27 mouse cellular contexts compared by ENCODE assay signal in the genomic region with DNA sequence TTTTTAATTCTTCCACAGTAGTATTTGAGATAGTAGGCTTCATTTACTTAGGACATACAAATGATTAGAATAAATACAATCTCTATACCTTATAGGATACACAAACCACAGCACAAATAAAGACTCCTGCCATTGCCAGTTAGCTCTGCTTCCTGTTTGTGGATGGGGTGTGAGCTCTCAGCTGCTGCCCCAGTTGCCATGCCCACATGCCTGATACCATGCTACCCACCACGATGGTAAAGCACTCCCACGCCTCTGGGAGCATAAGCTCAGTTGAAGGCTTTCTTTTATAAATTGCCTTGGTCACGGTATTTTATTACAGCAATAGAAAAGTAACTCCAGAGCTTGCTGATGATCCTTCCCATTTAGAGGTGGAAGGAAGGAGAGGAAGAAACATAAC.
A peak's percentile ranks its signal among the peaks of the same experiment; 100 is the strongest.
DNase-seq lines count a peak whose midpoint lies in the region; ATAC-seq and TF ChIP-seq lines count a peak whose summit lies in the region.
"Had no signal": no experiment of that assay in that cellular context is flagged by ENCODE, and none has a peak within 500 bp of the region (broad histone marks: within the 10 kb centered on the region; RNA-seq: fewer than 3 reads in every experiment).

No protein-coding gene starts in this region.

- no peak for ATAC-seq in midbrain, embryonic 14.5 days (ENCODE audit: low FRiP score, low TSS enrichment)
- ATAC-seq in midbrain, embryonic 16.5 days: no peak
- ATAC-seq: activated CD4-positive, CD25-positive, alpha-beta regulatory T cell, adult 4 months; forebrain, embryonic 14.5 days; forebrain, embryonic 16.5 days; Patski had no signal

- DNase-seq in layer of hippocampus, adult 11-12 months (ENCODE audit: low spot score): peak; percentile 6
- DNase-seq in layer of hippocampus, postnatal 25 days (ENCODE audit: extremely low spot score in 1 of 2, low spot score in 1 of 2): no peak
- peak; percentile 29 for DNase-seq in layer of hippocampus, adult 9-11 months
- DNase-seq in layer of hippocampus, adult 9-10 months (ENCODE audit: low spot score): no peak
- DNase-seq in midbrain, embryonic 14.5 days: peak; percentile 15
- no peak for DNase-seq in spleen, adult 18-20 months
- DNase-seq: adrenal gland, adult 8-10 months; adrenal gland, postnatal 14 days; adrenal gland, postnatal 36 days; cerebellum, adult 11 months; cerebellum, adult 18-20 months; cerebellum, adult 8-10 months; cerebellum, adult 9-11 months; cerebellum, postnatal 14 days; cerebellum, postnatal 36 days; embryo, embryonic 11 days had no signal

- H3K4me2 ChIP-seq in midbrain, embryonic 14.5 days (ENCODE audit: low read length): no peak overlapping the region
- H3K4me2 ChIP-seq in midbrain, embryonic 16.5 days (ENCODE audit: low read length): no peak overlapping the region
- H3K4me2 ChIP-seq in myocyte (ENCODE audit: low read depth): no peak overlapping the region
- H3K4me2 ChIP-seq: embryonic facial prominence, embryonic 13.5 days; embryonic facial prominence, embryonic 15.5 days; forebrain, embryonic 12.5 days had no signal

- no peak overlapping the region for H3K9ac ChIP-seq in midbrain, embryonic 14.5 days (replicated peaks; ENCODE audit: low read length)
- no peak overlapping the region for H3K9ac ChIP-seq in midbrain, embryonic 16.5 days (ENCODE audit: low read depth, low read length)
- H3K9ac ChIP-seq: embryonic facial prominence, embryonic 13.5 days; embryonic facial prominence, embryonic 15.5 days; forebrain, embryonic 12.5 days had no signal

- no peaks in the 10 kb centered on the region for H3K79me2 ChIP-seq in myocyte (ENCODE audit: control insufficient read depth, insufficient read depth)

- H3K4me1 ChIP-seq in midbrain, embryonic 14.5 days (ENCODE audit: control insufficient read depth, insufficient read depth, low read length): no peaks in the 10 kb centered on the region
- H3K4me1 ChIP-seq in midbrain, embryonic 16.5 days (ENCODE audit: control insufficient read depth, insufficient read depth, low read length): no peaks in the 10 kb centered on the region; the same call in 1 of the 2 replicates
- H3K4me1 ChIP-seq: embryonic facial prominence, embryonic 13.5 days; embryonic facial prominence, embryonic 15.5 days; forebrain, embryonic 12.5 days had no signal

- no peaks in the 10 kb centered on the region for H3K9me3 ChIP-seq in midbrain, embryonic 14.5 days (ENCODE audit: control insufficient read depth, low read length)
- no peaks in the 10 kb centered on the region for H3K9me3 ChIP-seq in midbrain, embryonic 16.5 days (replicated peaks; ENCODE audit: control insufficient read depth, low read length, poor library complexity, severe bottlenecking)
- H3K9me3 ChIP-seq: embryonic facial prominence, embryonic 13.5 days; embryonic facial prominence, embryonic 15.5 days; forebrain, embryonic 10.5 days; forebrain, embryonic 12.5 days had no signal

- 32% methylated on average over 3 of the region's 3 CpGs for WGBS in midbrain, embryonic 14.5 days
- WGBS in midbrain, embryonic 16.5 days: 47% methylated on average over 3 of the region's 3 CpGs

- H3K36me3 ChIP-seq in midbrain, embryonic 14.5 days (ENCODE audit: control insufficient read depth, insufficient read depth, low read length): no peaks in the 10 kb centered on the region
- H3K36me3 ChIP-seq in midbrain, embryonic 16.5 days (ENCODE audit: control insufficient read depth, insufficient read depth, low read length): no peaks in the 10 kb centered on the region
- H3K36me3 ChIP-seq in myocyte (ENCODE audit: control insufficient read depth, insufficient read depth): no peaks in the 10 kb centered on the region
- H3K36me3 ChIP-seq: embryonic facial prominence, embryonic 13.5 days; embryonic facial prominence, embryonic 15.5 days; forebrain, embryonic 10.5 days; forebrain, embryonic 12.5 days had no signal

- H3K27me3 ChIP-seq in midbrain, embryonic 14.5 days (ENCODE audit: control insufficient read depth, insufficient read depth, low read length): no peaks in the 10 kb centered on the region
- no peaks in the 10 kb centered on the region for H3K27me3 ChIP-seq in midbrain, embryonic 16.5 days (ENCODE audit: control insufficient read depth, insufficient read depth, low read depth, low read length)
- no peaks in the 10 kb centered on the region for H3K27me3 ChIP-seq in myocyte (ENCODE audit: control insufficient read depth, insufficient read depth, insufficient read length)
- H3K27me3 ChIP-seq: embryonic facial prominence, embryonic 13.5 days; embryonic facial prominence, embryonic 15.5 days; forebrain, embryonic 12.5 days; Patski had no signal

- no peak overlapping the region for H3ac ChIP-seq in myocyte (ENCODE audit: control insufficient read depth, insufficient read length)

- no peak overlapping the region for H3K27ac ChIP-seq in midbrain, embryonic 14.5 days (replicated peaks; ENCODE audit: low read depth, low read length)
- no peak overlapping the region for H3K27ac ChIP-seq in midbrain, embryonic 16.5 days (ENCODE audit: low read length)
- H3K27ac ChIP-seq: embryonic facial prominence, embryonic 13.5 days; embryonic facial prominence, embryonic 15.5 days; forebrain, embryonic 10.5 days; forebrain, embryonic 12.5 days had no signal

- no peak overlapping the region for H3K4me3 ChIP-seq in midbrain, embryonic 14.5 days (replicated peaks; ENCODE audit: low read depth, low read length)
- H3K4me3 ChIP-seq in midbrain, embryonic 16.5 days (ENCODE audit: low read depth, low read length): no peak overlapping the region
- H3K4me3 ChIP-seq in myocyte: no peak overlapping the region
- H3K4me3 ChIP-seq: embryonic facial prominence, embryonic 13.5 days; embryonic facial prominence, embryonic 15.5 days; erythroblast, embryonic 14.5 days; forebrain, embryonic 10.5 days; forebrain, embryonic 12.5 days had no signal

- no peak for TF ChIP-seq POLR2A in myocyte (IDR thresholded peaks at IDR 0.05; ENCODE audit: insufficient read length, low read depth)

TF ChIP-seq in myocyte, 11 proteins besides CTCF, POLR2A, EP300 and RAD21:
- peak in 2 of 3 experiments; percentile 31 to 85 for TF ChIP-seq MYOD1 (IDR thresholded peaks at IDR 0.05; ENCODE audit: control insufficient read depth in 1 of 3, insufficient read length in 2 of 3, low read depth in 2 of 3)
- TF ChIP-seq MYOG (IDR thresholded peaks at IDR 0.05; ENCODE audit: control insufficient read depth in 1 of 3, insufficient read depth in 1 of 3, insufficient read length in 2 of 3, low read depth in 2 of 3): peak in 2 of 3 experiments; percentile 44 to 76
- TF ChIP-seq E2F4 (IDR thresholded peaks at IDR 0.05; ENCODE audit: insufficient read depth): no peak

Comparison
In these comparisons a context has a peak if more than half of its experiments do, and no peak if none do; other contexts are left out.
1. DNase-seq: peak in layer of hippocampus, adult 11-12 months (single experiment), layer of hippocampus, adult 9-11 months (single experiment) and midbrain, embryonic 14.5 days (single experiment); none in layer of hippocampus, postnatal 25 days (0 of 2), layer of hippocampus, adult 9-10 months (single experiment) and spleen, adult 18-20 months (0 of 2).